Comparison of ENCODE assay signal across 13 mouse cellular contexts in genomic region chr11:107992500-107992899, GRCm38 (mm10).
A peak's percentile ranks its signal among the peaks of the same experiment; 100 is the strongest.
DNase-seq lines count a peak whose midpoint lies in the region; ATAC-seq and TF ChIP-seq lines count a peak whose summit lies in the region.
"Had no signal": no experiment of that assay in that cellular context is flagged by ENCODE, and none has a peak within 500 bp of the region (broad histone marks: within the 10 kb centered on the region; RNA-seq: fewer than 3 reads in every experiment).

No protein-coding gene starts in this region.

- H3K9me3 ChIP-seq in lung, embryonic 15.5 days, result no peaks in the 10 kb centered on the region
- no peaks in the 10 kb centered on the region for H3K9me3 ChIP-seq in CH12.LX (replicated peaks; ENCODE audit: low read length)
- no peaks in the 10 kb centered on the region for H3K9me3 ChIP-seq in E14TG2a.4 (ENCODE audit: low read length)
- no peaks in the 10 kb centered on the region for H3K9me3 ChIP-seq in limb, embryonic 13.5 days
- H3K9me3 ChIP-seq: hindbrain, embryonic 15.5 days; megakaryocyte, embryonic 14.5 days had no signal

- H3K4me2 ChIP-seq in lung, embryonic 15.5 days, result no peak overlapping the region
- H3K4me2 ChIP-seq in CH12.LX (ENCODE audit: insufficient read depth, low read depth, poor library complexity, severe bottlenecking), result no peak overlapping the region
- H3K4me2 ChIP-seq in limb, embryonic 13.5 days (replicated peaks), result no peak overlapping the region
- H3K4me2 ChIP-seq: hindbrain, embryonic 15.5 days had no signal

- H3K4me3 ChIP-seq in lung, embryonic 15.5 days, result no peak overlapping the region
- no peak overlapping the region for H3K4me3 ChIP-seq in CH12.LX (replicated peaks in 1 of 3; ENCODE audit: low read depth in 2 of 3, low read length in 2 of 3, poor library complexity in 1 of 3)
- peak overlapping the region; percentile 20; the same call in 1 of the 2 replicates for H3K4me3 ChIP-seq in E14TG2a.4 (replicated peaks; ENCODE audit: low read length)
- no peak overlapping the region for H3K4me3 ChIP-seq in limb, embryonic 13.5 days
- H3K4me3 ChIP-seq: hindbrain, embryonic 15.5 days; megakaryocyte, embryonic 14.5 days had no signal

- TF ChIP-seq CTCF in CH12.LX (conservative IDR thresholded peaks at IDR 0.05 in 1 of 2, IDR thresholded peaks at IDR 0.05 in 1 of 2; ENCODE audit: low read depth in 2 of 2, low read length in 2 of 2) (no peak), E14TG2a.4 (conservative IDR thresholded peaks at IDR 0.05; ENCODE audit: low read length) (no peak)

- no peaks in the 10 kb centered on the region for H3K36me3 ChIP-seq in lung, embryonic 15.5 days
- H3K36me3 ChIP-seq in CH12.LX (replicated peaks in 1 of 2; ENCODE audit: control insufficient read depth in 1 of 2, insufficient read depth in 1 of 2, low read length in 1 of 2), result peaks cover 11 to 75% of the 10 kb centered on the region in 2 experiments
- no peaks in the 10 kb centered on the region for H3K36me3 ChIP-seq in E14TG2a.4 (ENCODE audit: insufficient read depth, low read length)
- H3K36me3 ChIP-seq in limb, embryonic 13.5 days, result no peaks in the 10 kb centered on the region
- H3K36me3 ChIP-seq: hindbrain, embryonic 15.5 days had no signal

- no peaks in the 10 kb centered on the region for H3K27me3 ChIP-seq in lung, embryonic 15.5 days
- no peaks in the 10 kb centered on the region for H3K27me3 ChIP-seq in CH12.LX (replicated peaks)
- H3K27me3 ChIP-seq in E14TG2a.4 (ENCODE audit: insufficient read depth, low read length), result 0 out of 2 replicates have a peak, but pooled peaks cover 3% of the 10 kb centered on the region
- H3K27me3 ChIP-seq in limb, embryonic 13.5 days, result no peaks in the 10 kb centered on the region
- H3K27me3 ChIP-seq: hindbrain, embryonic 15.5 days; megakaryocyte, embryonic 14.5 days had no signal

- TF ChIP-seq EP300 in CH12.LX (IDR thresholded peaks at IDR 0.05; ENCODE audit: low read length), result no peak

- no peak for TF ChIP-seq POLR2A in CH12.LX (IDR thresholded peaks at IDR 0.05; ENCODE audit: low read depth, low read length)

- in situ Hi-C loops in CH12.LX (cut with MboI; ENCODE audit: low pct_ligation_motif_present, low pct_unique_long_range_greater_than_20kb, low sequenced_read_pairs), result loop anchor here (5.0 to 25.0 kb wide), 3 partner anchors 125 to 478 kb away; no protein-coding TSS in a partner anchor

- DNase-seq in lung, postnatal 36 days, result no peak
- no peak for DNase-seq in CH12.LX (ENCODE audit: extremely low read depth)
- DNase-seq in urinary bladder, postnatal 10 days (ENCODE audit: low spot score), result no peak
- DNase-seq in spleen, adult 18-20 months, result no peak
- DNase-seq in urinary bladder, postnatal 25 days (ENCODE audit: low spot score), result no peak
- DNase-seq: cerebellum, adult 8-10 months; kidney, postnatal 10 days; lung, adult 18-20 months had no signal

- no peaks in the 10 kb centered on the region for H3K79me2 ChIP-seq in CH12.LX (replicated peaks; ENCODE audit: control insufficient read depth, extremely low read depth, insufficient read depth, poor library complexity, severe bottlenecking)

- TF ChIP-seq RAD21 in CH12.LX (IDR thresholded peaks at IDR 0.05; ENCODE audit: low read depth, low read length), result no peak

- H3K9ac ChIP-seq in lung, embryonic 15.5 days, result no peak overlapping the region
- H3K9ac ChIP-seq in CH12.LX (ENCODE audit: insufficient read depth, low read depth), result no peak overlapping the region
- 0 out of 2 replicates have a peak overlapping the region, but pooled peaks have one; percentile 43 for H3K9ac ChIP-seq in limb, embryonic 13.5 days
- H3K9ac ChIP-seq: hindbrain, embryonic 15.5 days had no signal

- dilution Hi-C loops in CH12.LX (cut with MboI; ENCODE audit: extremely low pct_ligation_motif_present, extremely low pct_unique_long_range_greater_than_20kb, low sequenced_read_pairs), result no loop called here

- no peak overlapping the region for H3K27ac ChIP-seq in lung, embryonic 15.5 days
- 0 out of 2 replicates have a peak overlapping the region, but pooled peaks have one; percentile 12 for H3K27ac ChIP-seq in CH12.LX (ENCODE audit: insufficient read depth, low read depth)
- no peak overlapping the region for H3K27ac ChIP-seq in limb, embryonic 13.5 days
- H3K27ac ChIP-seq: hindbrain, embryonic 15.5 days had no signal

- peaks cover 3% of the 10 kb centered on the region; the same call in 1 of the 2 replicates for H3K4me1 ChIP-seq in lung, embryonic 15.5 days
- H3K4me1 ChIP-seq in CH12.LX (ENCODE audit: control insufficient read depth in 1 of 2, insufficient read depth in 2 of 2), result peaks cover 10 to 44% of the 10 kb centered on the region in 2 experiments
- H3K4me1 ChIP-seq in E14TG2a.4 (replicated peaks; ENCODE audit: low read depth, low read length), result peaks cover 68% of the 10 kb centered on the region
- H3K4me1 ChIP-seq in limb, embryonic 13.5 days, result peaks cover 15% of the 10 kb centered on the region

- 0 out of 2 replicates have a peak, but pooled peaks have one; percentile 7 for ATAC-seq in lung, embryonic 15.5 days (ENCODE audit: borderline replicate concordance, extremely low read depth, low FRiP score, low TSS enrichment)
- no peak for ATAC-seq in limb, embryonic 13.5 days (ENCODE audit: low FRiP score, low read depth)

- WGBS in lung, embryonic 15.5 days, result 20% methylated on average over 11 of the region's 11 CpGs
- whole genome bisulfite sequencing in limb, embryonic 13.5 days, result 46% methylated on average over 11 of the region's 11 CpGs

TF ChIP-seq in CH12.LX, 34 proteins besides CTCF, POLR2A, EP300 and RAD21:
- TF ChIP-seq UBTF (IDR thresholded peaks at IDR 0.05; ENCODE audit: low read depth, low read length), result no peak
- no peak for TF ChIP-seq IRF4 (IDR thresholded peaks at IDR 0.05; ENCODE audit: low read depth, low read length)
- no peak for TF ChIP-seq MXI1 (IDR thresholded peaks at IDR 0.05; ENCODE audit: low read depth, low read length)
- no peak for TF ChIP-seq MAZ (IDR thresholded peaks at IDR 0.05; ENCODE audit: low read depth, low read length)
- TF ChIP-seq ELF1 (IDR thresholded peaks at IDR 0.05; ENCODE audit: low read depth, low read length), result no peak
- TF ChIP-seq ZNF384 (IDR thresholded peaks at IDR 0.05; ENCODE audit: low read depth, low read length), result no peak
- no peak for TF ChIP-seq JUN (IDR thresholded peaks at IDR 0.05; ENCODE audit: insufficient read depth, low read depth, low read length)
- TF ChIP-seq USF1 (IDR thresholded peaks at IDR 0.05; ENCODE audit: low read depth, low read length), result no peak
- no peak for TF ChIP-seq MAX (IDR thresholded peaks at IDR 0.05; ENCODE audit: low read length)
- no peak for TF ChIP-seq BHLHE40 (IDR thresholded peaks at IDR 0.05; ENCODE audit: low read depth, low read length)
- no peak for TF ChIP-seq TBP (conservative IDR thresholded peaks at IDR 0.05; ENCODE audit: low read depth, low read length)
- no peak for TF ChIP-seq JUND (conservative IDR thresholded peaks at IDR 0.05; ENCODE audit: low read depth, low read length)
- TF ChIP-seq TCF12 (IDR thresholded peaks at IDR 0.05; ENCODE audit: low read depth, low read length), result no peak
- no peak for TF ChIP-seq POLR2AphosphoS2 (IDR thresholded peaks at IDR 0.05; ENCODE audit: low read depth, low read length)
- TF ChIP-seq SIN3A (IDR thresholded peaks at IDR 0.05; ENCODE audit: low read length), result no peak
- no peak for TF ChIP-seq PAX5 (IDR thresholded peaks at IDR 0.05; ENCODE audit: low read length)
- no peak for TF ChIP-seq GABPA (IDR thresholded peaks at IDR 0.05; ENCODE audit: insufficient replicate concordance, low read depth, low read length)
- TF ChIP-seq E2F4 (IDR thresholded peaks at IDR 0.05; ENCODE audit: insufficient replicate concordance, low read depth, low read length), result no peak
- no peak for TF ChIP-seq NELFE (IDR thresholded peaks at IDR 0.05; ENCODE audit: low read depth, low read length)
